Mouse (Mus musculus): Measurements from ENCODE around the gene Mrm2.

DNA sequence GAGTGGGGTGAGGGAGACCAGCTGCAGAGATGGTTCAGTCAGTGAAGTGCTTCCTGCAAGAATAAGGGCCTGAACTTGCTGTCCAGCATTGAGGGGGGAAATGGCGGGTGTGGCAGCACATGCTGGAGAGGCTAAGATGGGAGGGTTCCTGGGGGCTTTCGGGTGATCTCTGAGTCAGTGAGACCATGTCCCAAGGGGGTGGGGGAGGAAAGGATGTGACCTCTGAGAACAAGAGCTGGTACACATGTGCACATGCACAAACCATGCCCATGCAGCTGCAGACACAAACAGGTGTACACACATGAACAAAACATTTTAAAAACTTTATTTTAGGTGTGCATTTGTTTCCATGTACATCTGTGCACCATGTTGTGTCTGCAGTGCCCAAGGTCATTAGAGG lies 42.0 kb upstream of the Mrm2 start:
- no peak for TF ChIP-seq EP300 (IDR thresholded peaks at IDR 0.05; ENCODE audit: insufficient read depth, low read depth, low read length)
- TF ChIP-seq CTCF (IDR thresholded peaks at IDR 0.05; ENCODE audit: low read depth, low read length) = no peak

Data from ES-Bruce4 (cell line).